Mouse (Mus musculus): ENCODE measurements around the gene Acox3.

The Acox3 gene

DNA sequence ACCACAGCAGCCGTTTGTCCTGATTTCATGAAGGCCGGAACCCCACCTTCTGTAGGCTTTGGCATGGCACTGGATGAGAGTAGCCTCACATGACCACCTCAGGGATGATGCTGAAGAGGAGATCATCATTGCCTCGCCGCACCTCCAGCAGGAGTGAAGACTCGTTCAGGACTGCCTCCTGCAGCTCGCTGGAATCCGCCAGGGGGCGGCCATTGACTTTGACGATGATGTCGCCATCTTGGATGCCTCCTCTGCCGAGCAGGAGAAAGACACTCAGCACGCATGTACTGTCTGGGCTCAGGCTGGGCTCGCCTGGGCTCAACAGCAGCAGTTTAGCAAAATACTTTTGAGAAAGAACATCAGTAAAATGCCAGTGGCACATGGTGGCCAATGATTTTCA lies 70.0 kb downstream of the Acox3 start:
- no peak for DNase-seq (ENCODE audit: low spot score)

GRCm38 (mm10) chr5:35653743-35654395 lies 71.0 kb downstream of the Acox3 start:
- no peak for DNase-seq (ENCODE audit: low spot score)

- DNase-seq (ENCODE audit: low spot score): no peak
Observed at GRCm38 (mm10) chr5:35655753-35656485, 73.1 kb downstream of the Acox3 start.

DNA sequence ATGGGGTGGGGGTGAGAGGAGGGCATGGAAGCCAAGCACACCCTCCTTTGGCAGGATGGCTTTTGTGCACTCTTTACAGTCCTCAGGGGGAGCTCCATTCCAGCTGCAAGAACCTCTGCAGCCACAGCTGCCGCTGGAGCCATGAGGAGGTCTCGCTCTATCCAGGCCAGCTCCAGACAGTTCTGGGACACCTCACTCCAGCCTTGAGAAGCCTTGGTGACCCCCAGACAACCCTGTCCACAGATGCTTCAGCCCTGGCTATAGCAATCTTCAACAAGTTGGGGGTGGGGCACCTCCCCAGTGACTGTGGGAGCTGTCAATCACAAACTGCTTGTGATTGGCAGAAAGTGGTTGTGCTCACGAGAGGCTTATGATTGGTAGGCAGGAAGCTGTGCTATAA lies 76.7 kb downstream of the Acox3 start:
- no peak for DNase-seq (ENCODE audit: low spot score)

DNA sequence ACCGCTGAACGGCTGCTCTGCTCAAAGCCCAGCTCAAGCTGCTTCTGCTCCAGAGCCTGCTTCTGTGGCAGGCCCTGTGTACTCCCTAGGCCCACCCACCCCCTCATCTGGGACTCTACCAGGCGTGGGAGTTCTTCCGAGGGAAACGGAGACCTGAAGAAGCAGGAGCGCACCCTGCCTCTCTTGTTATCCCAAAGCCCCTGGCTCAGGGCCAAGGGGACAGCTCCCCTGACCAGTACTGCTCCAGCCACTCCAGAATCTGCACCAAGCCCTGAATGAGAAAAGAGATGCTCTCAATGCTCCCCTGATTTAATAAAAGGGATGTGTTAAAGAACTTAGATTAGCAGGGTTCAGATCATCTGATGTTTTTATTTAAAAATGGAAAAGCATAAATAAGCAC lies 78.4 kb downstream of the Acox3 start:
- DNase-seq (ENCODE audit: low spot score): no peak

DNA sequence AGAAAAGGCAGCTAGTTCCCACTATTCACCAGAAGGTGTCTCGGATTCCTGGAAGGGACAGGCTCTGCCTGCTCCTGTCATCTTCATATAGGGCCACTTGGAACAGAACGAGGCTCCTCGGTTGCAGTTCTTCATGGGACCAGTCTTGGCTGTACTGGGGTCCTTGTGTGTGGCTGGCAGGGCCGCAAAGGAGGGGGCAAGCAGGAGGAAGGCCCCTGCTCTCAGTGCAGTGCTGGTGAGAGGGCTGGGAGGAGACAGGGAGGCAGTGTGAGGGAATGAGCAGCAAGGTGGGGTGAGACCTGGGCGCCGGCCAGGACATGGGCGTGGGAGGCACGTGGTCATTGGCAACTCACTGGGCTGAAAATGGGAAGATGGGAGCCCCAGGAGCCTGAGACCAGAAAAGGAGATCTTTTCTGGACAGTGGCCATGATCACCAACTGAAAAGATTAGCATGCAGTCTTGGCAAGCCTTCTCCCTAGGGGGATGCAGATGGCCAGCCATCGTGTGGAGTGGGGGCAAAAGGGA lies 79.2 kb downstream of the Acox3 start:
- DNase-seq (ENCODE audit: low spot score): no peak

Data from retina, embryonic 14.5 days (tissue).